Mouse (Mus musculus) mouse embryonic stem cell (cell line): Measurements from ENCODE around the gene Cog2.

Experiments
- in situ Hi-C, 2 experiments: fragments of 300-500 bp; cut with MboI; formaldehyde crosslinking; loops; 1 replicate in 1 of 2; 3 replicates in 1 of 2; pipeline ENCODE4 v1.14.3; 2019 to 2020; ENCODE audit warnings: low sequenced_read_pairs in 2 of 2, low pct_unique_long_range_greater_than_20kb in 1 of 2, mixed read lengths in 1 of 2; ENCODE audit not compliant: unreplicated experiment in 1 of 2

Gene Cog2

GRCm38 (mm10) chr8:124555113-124555750, 34.7 kb downstream of the Cog2 start:
- in situ Hi-C loops: no loop called here

DNA sequence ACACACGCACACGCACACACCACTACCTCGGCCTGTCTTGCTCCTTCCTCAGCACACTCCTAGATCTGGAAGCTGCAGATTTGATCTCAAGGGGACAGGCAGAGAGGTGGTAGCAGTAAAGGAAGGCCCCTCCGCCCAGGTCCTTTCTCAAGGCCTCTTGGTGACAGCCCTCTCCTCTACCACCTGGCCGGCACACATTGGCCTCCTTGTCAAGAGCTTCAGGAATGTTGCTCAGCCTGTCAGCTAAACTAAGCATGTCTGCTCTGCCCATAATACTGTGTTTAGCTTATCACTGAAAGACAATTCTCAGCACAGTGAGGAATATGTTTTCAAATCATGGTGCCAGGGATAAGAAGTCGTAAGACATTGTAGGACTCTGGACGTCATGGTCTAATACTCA, 35.6 kb downstream of the Cog2 start:
- in situ Hi-C loops: no loop called here

GRCm38 (mm10) chr8:124556658-124557057, 36.1 kb downstream of the Cog2 start:
- in situ Hi-C loops: no loop called here

- in situ Hi-C loops: no loop called here
These were observed 36.9 kb downstream of the Cog2 start for GRCm38 (mm10) chr8:124557476-124557875.

DNA sequence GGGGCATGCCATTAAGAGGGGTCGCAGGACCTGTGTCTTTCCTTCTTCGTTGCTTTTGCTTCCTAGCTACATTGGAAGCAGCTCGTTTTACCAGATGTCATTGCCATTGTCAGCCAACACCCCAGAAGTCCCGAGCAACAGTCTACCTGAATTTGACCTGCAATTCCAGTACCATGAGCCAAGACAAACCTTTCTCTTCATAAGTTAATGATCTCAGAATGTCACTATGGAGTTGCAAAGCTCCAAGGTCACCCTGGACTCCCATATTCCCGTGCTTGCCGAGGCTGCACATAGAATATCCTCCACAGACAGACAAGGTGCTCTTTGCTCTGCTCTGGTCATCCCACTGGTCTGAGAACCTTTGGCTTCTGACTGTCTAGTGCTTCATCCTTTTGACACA, 46.6 kb downstream of the Cog2 start:
- in situ Hi-C loops: no loop called here

GRCm38 (mm10) chr8:124567584-124567983, 47.0 kb downstream of the Cog2 start:
- in situ Hi-C loops: no loop called here

DNA sequence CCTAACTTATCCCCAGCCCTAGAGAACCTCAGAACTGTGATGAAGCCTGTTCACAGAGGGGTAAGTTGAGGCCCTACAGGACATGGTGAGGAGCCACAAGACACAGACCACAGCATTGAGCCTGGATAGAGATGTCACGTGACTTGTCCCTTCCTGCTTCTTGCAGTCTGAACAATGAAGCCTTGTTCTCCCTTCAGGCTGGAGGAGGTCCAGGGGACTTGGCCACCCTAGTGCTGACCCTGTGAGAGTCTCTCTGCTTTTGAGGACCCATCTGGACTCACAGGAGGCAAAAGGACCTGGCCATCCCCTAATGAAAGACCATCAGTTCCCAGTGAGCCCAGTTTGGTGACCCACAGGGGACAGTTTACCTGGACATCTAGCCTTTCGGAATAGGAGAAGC, 48.5 kb downstream of the Cog2 start:
- in situ Hi-C loops: no loop called here

- in situ Hi-C loops: no loop called here
These were observed 49.0 kb downstream of the Cog2 start, which contains the start of gene Agt for GRCm38 (mm10) chr8:124569593-124569992. Gene Agt (minus strand): TSS chr8:124569706.

DNA sequence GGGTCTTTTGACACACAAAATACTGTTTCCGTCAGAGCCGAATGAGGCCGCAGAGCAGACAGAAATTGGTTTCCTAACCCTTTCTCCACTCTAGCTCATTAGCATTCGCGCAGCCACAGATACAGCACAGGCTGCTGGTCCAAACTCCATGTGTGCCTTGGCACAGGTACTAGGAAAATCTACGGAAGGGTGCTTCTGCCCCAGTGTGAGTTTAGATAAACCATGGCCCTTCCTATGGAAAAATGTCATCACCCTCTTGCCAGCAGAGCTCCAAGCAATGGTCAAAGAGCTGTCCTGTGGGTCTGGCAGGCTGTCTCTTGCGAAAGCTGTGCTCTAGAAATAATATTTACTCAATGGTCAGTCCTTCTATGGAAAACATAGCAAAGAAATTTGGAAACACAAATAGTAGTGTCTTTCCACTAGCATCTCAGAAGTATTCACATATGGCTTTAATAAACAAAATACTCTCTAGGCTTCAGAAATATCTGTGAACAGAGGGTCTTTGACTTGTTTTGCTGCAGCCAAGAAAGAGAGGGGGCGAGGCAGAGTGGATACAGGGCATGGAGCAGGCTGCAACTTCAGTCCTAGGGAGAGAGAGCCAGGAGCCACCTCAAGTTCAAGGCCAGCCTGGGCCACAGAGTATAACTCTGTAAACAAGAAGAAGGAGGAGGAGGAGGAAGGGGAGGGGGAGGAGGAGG, 51.3 kb downstream of the Cog2 start:
- in situ Hi-C loops: loop anchor here in 1 of 2 experiments (10.0 kb wide), 1 partner anchor 167 kb away; no protein-coding TSS in a partner anchor

DNA sequence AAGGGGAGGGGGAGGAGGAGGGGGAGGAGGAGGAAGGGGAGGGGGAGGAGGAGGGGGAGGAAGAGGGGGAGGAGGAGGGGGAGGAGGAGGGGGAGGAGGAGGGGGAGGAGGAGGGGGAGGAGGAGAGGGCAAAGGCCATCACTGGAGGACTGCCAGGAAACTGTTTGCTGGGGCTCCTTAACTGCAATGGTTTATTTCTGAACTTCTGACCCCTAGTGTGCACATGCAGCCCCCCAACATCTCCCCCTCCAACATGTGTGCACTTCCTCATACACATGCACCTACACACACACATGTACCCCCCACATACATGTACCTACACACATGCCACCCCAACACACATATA, 51.8 kb downstream of the Cog2 start:
- in situ Hi-C loops: loop anchor here in 1 of 2 experiments (10.0 kb wide), 1 partner anchor 168 kb away; no protein-coding TSS in a partner anchor

DNA sequence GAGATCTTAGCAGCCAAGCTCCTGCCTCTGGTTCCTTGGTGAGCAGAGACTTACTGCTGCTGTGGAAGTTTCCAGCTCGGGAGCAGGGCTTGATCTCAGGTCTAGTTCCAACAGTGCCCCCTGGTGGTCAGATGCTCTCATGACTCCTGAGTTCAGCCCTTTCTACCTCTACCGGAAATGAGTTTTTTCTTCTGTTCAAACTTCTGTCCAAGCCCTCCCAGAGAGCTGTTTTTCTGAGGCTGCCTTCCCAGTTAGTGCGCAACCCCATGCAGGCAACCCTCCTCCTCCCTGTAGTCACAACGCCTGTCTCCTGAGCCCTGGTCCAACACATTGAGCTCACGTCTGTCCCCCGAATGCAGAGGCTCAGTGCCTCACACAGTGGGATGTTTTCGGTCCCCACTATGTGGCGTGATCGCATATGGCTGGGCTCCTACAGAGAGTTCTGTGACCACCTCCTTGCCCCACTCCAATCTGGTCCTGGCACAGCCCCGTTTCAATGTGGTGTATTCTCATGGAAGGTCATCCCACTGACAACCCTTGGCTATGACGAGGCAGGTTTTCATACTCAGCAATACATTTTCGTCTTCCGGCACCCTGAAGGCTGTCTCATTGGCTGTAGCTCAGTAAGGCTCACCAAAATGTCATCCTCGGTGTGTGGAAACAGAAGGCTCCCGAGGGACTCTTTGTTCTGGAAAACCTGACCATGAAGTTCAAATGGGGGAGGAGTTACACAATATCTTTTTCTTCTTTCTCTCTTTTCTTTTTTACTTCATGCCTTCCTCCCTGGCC, 53.2 kb downstream of the Cog2 start:
- in situ Hi-C loops: loop anchor here in 1 of 2 experiments (10.0 kb wide), 1 partner anchor 169 kb away; no protein-coding TSS in a partner anchor

DNA sequence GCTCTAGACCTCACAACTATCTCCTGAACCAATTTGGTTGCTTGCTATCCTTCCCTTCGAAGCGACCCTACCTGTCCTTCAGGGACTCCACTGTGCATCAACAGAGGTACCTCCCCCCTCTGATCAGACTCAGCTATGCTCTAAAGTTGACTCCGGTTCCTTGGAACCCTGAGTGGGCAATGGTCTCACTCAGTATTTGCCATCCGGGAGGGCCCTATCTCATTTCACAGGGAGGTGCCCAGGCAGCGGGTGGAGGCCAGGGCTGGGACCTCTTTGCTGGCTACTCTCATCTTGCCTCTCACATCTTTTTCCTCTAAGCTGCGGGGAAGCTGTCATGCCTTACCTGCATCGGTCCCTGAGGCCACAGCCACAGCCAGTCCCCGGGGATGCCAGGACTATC, 55.2 kb downstream of the Cog2 start, which contains the start of gene Capn9:
Gene Capn9, plus strand, starts transcription at position 301 of the 400 bp plus-strand sequence.
- in situ Hi-C loops: loop anchor here in 1 of 2 experiments (10.0 kb wide), 1 partner anchor 171 kb away; no protein-coding TSS in a partner anchor

DNA sequence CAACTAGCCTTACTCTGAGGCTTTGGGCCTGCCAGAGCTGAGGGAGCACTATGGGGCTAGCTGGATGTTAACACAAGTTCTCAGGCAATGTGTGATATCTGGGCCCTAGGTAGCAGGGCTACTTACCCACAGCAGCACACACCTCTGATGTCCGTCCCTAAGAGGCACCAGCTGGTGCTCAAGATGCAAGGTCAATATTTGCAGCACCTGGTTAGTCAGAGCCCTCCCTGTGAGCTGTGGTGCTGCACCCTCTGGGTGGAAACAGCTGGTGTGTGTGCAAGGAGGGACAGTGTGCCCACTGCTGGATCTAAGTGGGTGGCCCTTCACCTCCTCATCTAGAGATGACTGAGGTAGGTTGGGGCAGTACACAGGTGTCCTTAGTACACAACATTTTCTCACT, 56.2 kb downstream of the Cog2 start:
- in situ Hi-C loops: loop anchor here in 1 of 2 experiments (10.0 kb wide), 1 partner anchor 172 kb away; no protein-coding TSS in a partner anchor

DNA sequence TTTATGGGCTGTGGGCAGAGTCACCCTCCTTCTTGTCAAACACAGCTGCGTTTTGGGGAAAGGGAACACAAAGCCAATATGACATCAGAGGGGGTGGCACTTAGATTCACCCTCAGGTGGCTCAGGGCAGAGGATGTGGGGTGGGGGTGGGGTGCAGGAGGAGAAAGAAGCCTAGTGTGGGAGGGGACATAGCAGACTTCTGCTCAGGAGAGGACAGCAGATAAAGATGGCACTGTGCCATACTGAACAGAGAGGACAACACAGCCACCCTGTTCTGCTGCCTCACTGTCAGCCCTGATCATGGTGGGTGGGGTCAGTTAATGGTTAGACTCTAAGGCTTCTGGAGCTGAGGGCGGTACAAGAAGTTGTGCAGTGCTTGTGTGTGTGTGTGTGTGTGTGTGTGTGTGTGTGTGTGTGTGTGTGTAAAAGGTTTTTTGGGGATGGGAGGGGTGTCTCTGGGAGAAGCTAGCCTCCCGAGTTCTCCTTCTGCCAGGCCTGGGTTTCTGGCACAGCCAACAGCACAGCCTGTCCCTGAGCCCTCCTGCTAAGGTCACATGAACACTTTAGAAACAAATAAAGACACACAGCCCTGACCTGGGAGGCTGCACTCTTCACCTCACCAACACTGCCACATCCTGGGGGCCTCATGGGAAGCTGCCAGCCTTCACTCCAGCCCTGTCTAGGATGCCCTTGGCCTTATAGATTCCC, 65.3 kb downstream of the Cog2 start:
- in situ Hi-C loops: no loop called here

GRCm38 (mm10) chr8:124586556-124586955, 66.0 kb downstream of the Cog2 start:
- in situ Hi-C loops: no loop called here

DNA sequence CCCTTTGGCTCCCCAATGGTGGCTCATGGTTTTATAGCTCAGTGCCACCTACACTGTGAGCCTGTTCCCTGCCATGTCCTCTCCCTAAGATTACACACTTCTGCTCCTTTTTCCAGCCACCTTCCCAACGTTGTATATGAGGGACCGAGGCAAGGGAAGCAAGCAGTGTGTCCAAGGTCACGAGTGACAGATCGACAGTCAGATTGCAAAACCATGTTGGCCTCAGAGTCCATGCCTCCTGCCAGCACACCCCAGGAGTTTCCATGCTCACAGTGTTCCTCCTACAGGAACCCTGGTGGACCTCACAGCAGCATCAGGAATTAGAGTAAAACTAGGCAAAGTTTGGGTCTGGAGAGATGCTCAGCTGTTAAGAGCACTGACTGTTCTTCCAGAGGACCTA, 68.8 kb downstream of the Cog2 start:
- in situ Hi-C loops: no loop called here
